Mouse (Mus musculus) stomach, embryonic 15.5 days (tissue): ENCODE results near the gene Tada2b. TPM values are rescaled to one million over a fixed set of nuclear protein-coding genes. Genes with fewer than 3 reads are reported as not detected.

ENCODE experiments used
- ATAC-seq: fragments of 200-750 bp; cut with Nextera tagmentation; 2 replicates; pipeline ENCODE4 v1.8.0; 2017; ENCODE audit warnings: low read depth, moderate number of reproducible peaks, moderate TSS enrichment; ENCODE audit not compliant: insufficient read depth, low FRiP score
- H3K27ac ChIP-seq: fragments of 300-500 bp; sonication (generic); 2 replicates; pipeline ENCODE4 v1.5.1; 2015; ENCODE audit warnings: mild to moderate bottlenecking, inconsistent platforms
- H3K27me3 ChIP-seq: fragments of 300-500 bp; sonication (generic); replicated peaks from 2 replicates; pipeline ENCODE4 v1.6.1; 2015; ENCODE audit warnings: inconsistent platforms
- H3K36me3 ChIP-seq: fragments of 300-500 bp; sonication (generic); 2 replicates; pipeline ENCODE4 v1.6.1; 2015; ENCODE audit warnings: inconsistent platforms
- H3K4me1 ChIP-seq: fragments of 300-500 bp; sonication (generic); 2 replicates; pipeline ENCODE4 v1.6.1; 2015; ENCODE audit warnings: inconsistent platforms
- H3K4me2 ChIP-seq: fragments of 300-500 bp; sonication (generic); 2 replicates; pipeline ENCODE4 v1.6.1; 2015; ENCODE audit warnings: mild to moderate bottlenecking, inconsistent platforms
- H3K4me3 ChIP-seq: fragments of 300-500 bp; sonication (generic); replicated peaks from 2 replicates; pipeline ENCODE4 v1.5.1; 2015; ENCODE audit warnings: inconsistent platforms
- H3K9ac ChIP-seq: fragments of 300-500 bp; sonication (generic); 2 replicates; pipeline ENCODE4 v1.6.1; 2015; ENCODE audit warnings: inconsistent platforms
- H3K9me3 ChIP-seq: fragments of 300-500 bp; sonication (generic); 2 replicates; pipeline ENCODE4 v1.6.1; 2016; ENCODE audit warnings: inconsistent platforms
- WGBS: fragments of 180-500 bp; shearing (Covaris S2); methylation state at CpG from one replicate; pipeline ENCODE4 v1.1.7; 2015; 5-methylcytosine and 5-hydroxymethylcytosine counted together
- polyA plus RNA-seq: library from polyadenylated mRNA; unstranded; fragments of >200 nt; fragmentation: Nextera tagmentation; extraction: Ambion mirVana; gene quantifications from 2 replicates; pipeline ENCODE4 v1.2.1, GENCODE M21; 2015

Gene Tada2b
- polyA plus RNA-seq, 1 experiment from 2014 or later, result 2.0 TPM

- H3K9me3 ChIP-seq, result no peaks in the 10 kb centered on the region
- no peak for ATAC-seq
- H3K4me1 ChIP-seq, result no peaks in the 10 kb centered on the region
- H3K36me3 ChIP-seq, result no peaks in the 10 kb centered on the region
- no peak overlapping the region for H3K4me2 ChIP-seq
- H3K4me3 ChIP-seq, result no peak overlapping the region
- H3K27ac ChIP-seq, result no peak overlapping the region
- WGBS, result 75% methylated on average over 9 of the region's 9 CpGs
- H3K9ac ChIP-seq, result no peak overlapping the region
- H3K27me3 ChIP-seq, result no peaks in the 10 kb centered on the region
Observed at GRCm38 (mm10) chr5:36434398-36434967, 49.6 kb downstream of the Tada2b start.

GRCm38 (mm10) chr5:36431711-36432110 is 52.4 kb downstream of the Tada2b start:
- no peak overlapping the region for H3K27ac ChIP-seq
- ATAC-seq, result no peak
- H3K4me2 ChIP-seq, result no peak overlapping the region
- H3K36me3 ChIP-seq, result no peaks in the 10 kb centered on the region
- no peaks in the 10 kb centered on the region for H3K9me3 ChIP-seq
- H3K27me3 ChIP-seq, result no peaks in the 10 kb centered on the region
- H3K4me3 ChIP-seq, result no peak overlapping the region
- 61% methylated on average over 2 of the region's 2 CpGs for WGBS
- 0 out of 2 replicates have a peak, but pooled peaks cover 5% of the 10 kb centered on the region for H3K4me1 ChIP-seq
- H3K9ac ChIP-seq, result no peak overlapping the region

GRCm38 (mm10) chr5:36429551-36429950 is 54.5 kb downstream of the Tada2b start:
- no peaks in the 10 kb centered on the region for H3K27me3 ChIP-seq
- 0 out of 2 replicates have a peak, but pooled peaks cover 5% of the 10 kb centered on the region for H3K4me1 ChIP-seq
- H3K36me3 ChIP-seq, result no peaks in the 10 kb centered on the region
- no peak overlapping the region for H3K4me2 ChIP-seq
- no peaks in the 10 kb centered on the region for H3K9me3 ChIP-seq
- no peak for ATAC-seq
- H3K27ac ChIP-seq, result no peak overlapping the region
- no peak overlapping the region for H3K9ac ChIP-seq
- H3K4me3 ChIP-seq, result no peak overlapping the region
- WGBS, result 86% methylated on average over 3 of the region's 3 CpGs

- Histone ChIP-seq H3K27me3 (no peaks in the 10 kb centered on the region), H3K36me3 (no peaks in the 10 kb centered on the region), H3K4me1 (0 out of 2 replicates have a peak, but pooled peaks cover 5% of the 10 kb centered on the region), H3K27ac (no peak overlapping the region), H3K9ac (no peak overlapping the region), H3K9me3 (no peaks in the 10 kb centered on the region), H3K4me2 (no peak overlapping the region), H3K4me3 (no peak overlapping the region)
- WGBS, result 21% methylated on average over 11 of the region's 11 CpGs
- no peak for ATAC-seq
Observed at GRCm38 (mm10) chr5:36427831-36428230, 56.3 kb downstream of the Tada2b start.

GRCm38 (mm10) chr5:36426404-36426803 is 57.7 kb downstream of the Tada2b start:
- no peak overlapping the region for H3K27ac ChIP-seq
- ATAC-seq, result no peak
- no peak overlapping the region for H3K9ac ChIP-seq
- H3K36me3 ChIP-seq, result no peaks in the 10 kb centered on the region
- H3K4me2 ChIP-seq, result no peak overlapping the region
- 68% methylated on average over 5 of the region's 5 CpGs for WGBS
- no peak overlapping the region for H3K4me3 ChIP-seq
- 0 out of 2 replicates have a peak, but pooled peaks cover 5% of the 10 kb centered on the region for H3K4me1 ChIP-seq
- no peaks in the 10 kb centered on the region for H3K9me3 ChIP-seq
- no peaks in the 10 kb centered on the region for H3K27me3 ChIP-seq

- H3K36me3 ChIP-seq, result no peaks in the 10 kb centered on the region
Observed at GRCm38 (mm10) chr5:36424676-36425075, 59.4 kb downstream of the Tada2b start.

More at GRCm38 (mm10) chr5:36424676-36425075, 59.4 kb downstream of the Tada2b start:
- no peak overlapping the region for H3K9ac ChIP-seq
- H3K9me3 ChIP-seq, result no peaks in the 10 kb centered on the region
- no peak for ATAC-seq
- H3K4me3 ChIP-seq, result no peak overlapping the region
- H3K4me1 ChIP-seq, result 0 out of 2 replicates have a peak, but pooled peaks cover 5% of the 10 kb centered on the region
- H3K27me3 ChIP-seq, result no peaks in the 10 kb centered on the region
- H3K27ac ChIP-seq, result no peak overlapping the region
- no peak overlapping the region for H3K4me2 ChIP-seq

Other genes with a start within 250 kb of the Tada2b start
- gene Sorcs2, start 86.1 kb downstream of the Tada2b start, polyA plus RNA-seq, result 13.7 TPM in 2 replicates
- 57.1 and 60.5 TPM in 2 replicates for gene Grpel1, start 19.3 kb downstream of the Tada2b start, polyA plus RNA-seq
- 0.10 and 0.27 TPM in 2 replicates for gene Ccdc96, start 303 bp upstream of the Tada2b start, polyA plus RNA-seq
- 28.3 and 31.3 TPM in 2 replicates for gene Tbc1d14, start 109.0 kb upstream of the Tada2b start, polyA plus RNA-seq
- 19.6 and 20.0 TPM in 2 replicates for gene D5Ertd579e, start 211.7 kb upstream of the Tada2b start, polyA plus RNA-seq